Mouse (Mus musculus): ENCODE data around the gene Epb41l4b. TPM values are rescaled to one million over a fixed set of nuclear protein-coding genes. Genes with fewer than 3 reads are reported as not detected.

Epb41l4b gene
- polyA plus RNA-seq, 2 experiments = 5.3 to 12.2 TPM

- 17% methylated on average over 4 of the region's 4 CpGs for WGBS
Measured at GRCm38 (mm10) chr4:57134554-57134953, 8.7 kb downstream of the Epb41l4b start.

DNA sequence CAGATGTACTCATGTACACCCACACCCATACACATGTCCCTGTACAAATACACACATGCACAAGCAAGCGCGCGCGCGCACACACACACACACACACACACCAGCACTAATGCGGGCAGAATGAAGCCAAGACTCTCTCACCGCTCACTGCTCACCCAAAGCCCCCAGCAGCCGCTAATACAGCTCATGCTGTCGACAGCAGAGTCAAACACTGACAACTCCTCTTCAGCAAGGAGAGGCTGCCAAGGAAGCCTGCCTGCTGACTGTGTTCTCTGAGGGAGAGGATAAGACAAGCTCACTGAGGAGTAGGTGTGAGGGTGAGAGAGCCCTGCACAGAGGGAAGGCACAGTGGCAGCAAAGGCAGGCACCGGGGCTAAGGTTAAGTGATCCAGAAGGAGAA, 11.4 kb downstream of the Epb41l4b start:
- Histone ChIP-seq H3K27me3 (ENCODE audit: control insufficient read depth, insufficient read depth, low read length) (no peaks in the 10 kb centered on the region), H3K4me3 (replicated peaks; ENCODE audit: low read length) (no peak overlapping the region), H3K4me1 (ENCODE audit: control insufficient read depth, insufficient read depth, low read length) (no peaks in the 10 kb centered on the region), H3K4me2 (replicated peaks; ENCODE audit: low read depth, low read length, severe bottlenecking) (no peak overlapping the region), H3K36me3 (ENCODE audit: control insufficient read depth, insufficient read depth, low read length) (no peaks in the 10 kb centered on the region), H3K9me3 (ENCODE audit: control insufficient read depth, low read length) (no peaks in the 10 kb centered on the region), H3K9ac (ENCODE audit: low read depth, low read length, severe bottlenecking) (no peak overlapping the region), H3K27ac (replicated peaks; ENCODE audit: low read depth, low read length) (no peak overlapping the region)
- ATAC-seq (ENCODE audit: low FRiP score, low read depth) (no peak), DNase-seq (ENCODE audit: low spot score) (no peak)
- WGBS = 88% methylated on average over 10 of the region's 10 CpGs
- no peak for TF ChIP-seq POLR2A (IDR thresholded peaks at IDR 0.05; ENCODE audit: borderline replicate concordance, extremely low read depth, insufficient read depth, insufficient read length)

More at GRCm38 (mm10) chr4:57134554-57134953, 8.7 kb downstream of the Epb41l4b start:
- DNase-seq (ENCODE audit: low spot score) = no peak
- no peak for ATAC-seq (ENCODE audit: low FRiP score, low read depth)
- H3K36me3 ChIP-seq (ENCODE audit: control insufficient read depth, insufficient read depth, low read length) = no peaks in the 10 kb centered on the region
- H3K9me3 ChIP-seq (ENCODE audit: control insufficient read depth, low read length) = no peaks in the 10 kb centered on the region
- H3K4me2 ChIP-seq (replicated peaks; ENCODE audit: low read depth, low read length, severe bottlenecking) = no peak overlapping the region
- peaks cover 4% of the 10 kb centered on the region for H3K4me1 ChIP-seq (ENCODE audit: control insufficient read depth, insufficient read depth, low read length)
- no peak for TF ChIP-seq POLR2A (IDR thresholded peaks at IDR 0.05; ENCODE audit: borderline replicate concordance, extremely low read depth, insufficient read depth, insufficient read length)
- H3K27me3 ChIP-seq (ENCODE audit: control insufficient read depth, insufficient read depth, low read length) = no peaks in the 10 kb centered on the region
- no peak overlapping the region for H3K9ac ChIP-seq (ENCODE audit: low read depth, low read length, severe bottlenecking)
- H3K27ac ChIP-seq (replicated peaks; ENCODE audit: low read depth, low read length) = no peak overlapping the region
- H3K4me3 ChIP-seq (replicated peaks; ENCODE audit: low read length) = no peak overlapping the region

- no peak for TF ChIP-seq POLR2A (IDR thresholded peaks at IDR 0.05; ENCODE audit: borderline replicate concordance, extremely low read depth, insufficient read depth, insufficient read length)
- H3K4me3 ChIP-seq (replicated peaks; ENCODE audit: low read length) = no peak overlapping the region
- H3K4me1 ChIP-seq (ENCODE audit: control insufficient read depth, insufficient read depth, low read length) = no peaks in the 10 kb centered on the region
- no peak overlapping the region for H3K27ac ChIP-seq (replicated peaks; ENCODE audit: low read depth, low read length)
- whole genome bisulfite sequencing = 60% methylated on average over 11 of the region's 11 CpGs
- H3K27me3 ChIP-seq (ENCODE audit: control insufficient read depth, insufficient read depth, low read length) = no peaks in the 10 kb centered on the region
- ATAC-seq (ENCODE audit: low FRiP score, low read depth) = no peak
- H3K36me3 ChIP-seq (ENCODE audit: control insufficient read depth, insufficient read depth, low read length) = no peaks in the 10 kb centered on the region
- no peaks in the 10 kb centered on the region for H3K9me3 ChIP-seq (ENCODE audit: control insufficient read depth, low read length)
- no peak overlapping the region for H3K9ac ChIP-seq (ENCODE audit: low read depth, low read length, severe bottlenecking)
- no peak overlapping the region for H3K4me2 ChIP-seq (replicated peaks; ENCODE audit: low read depth, low read length, severe bottlenecking)
- DNase-seq (ENCODE audit: low spot score) = no peak
Measured at GRCm38 (mm10) chr4:57129718-57130515, 13.3 kb downstream of the Epb41l4b start.

DNA sequence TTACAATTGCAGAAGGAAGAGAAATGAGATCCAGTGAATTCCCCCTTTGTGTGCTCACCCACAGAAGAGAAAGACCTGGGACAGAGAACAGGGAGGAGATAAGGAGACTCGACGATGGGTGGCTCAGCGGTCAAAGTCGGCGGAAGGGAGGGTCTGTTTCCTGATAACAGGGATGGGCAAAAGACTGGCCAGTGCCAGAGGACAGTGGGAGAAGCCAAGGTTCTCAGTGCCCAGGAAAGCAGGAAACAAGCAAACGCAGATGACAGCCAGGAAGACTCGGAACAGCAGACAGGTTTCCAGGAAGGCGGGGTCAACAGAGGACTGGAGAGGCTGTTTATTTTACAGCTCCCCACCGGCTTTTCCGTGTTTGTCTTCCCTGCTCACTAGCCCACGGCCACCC, 20.2 kb downstream of the Epb41l4b start:
- no peak for TF ChIP-seq POLR2A (IDR thresholded peaks at IDR 0.05; ENCODE audit: borderline replicate concordance, extremely low read depth, insufficient read depth, insufficient read length)
- H3K4me3 ChIP-seq (replicated peaks; ENCODE audit: low read length) = no peak overlapping the region
- peaks cover 6% of the 10 kb centered on the region; the same call in 1 of the 2 replicates for H3K4me1 ChIP-seq (ENCODE audit: control insufficient read depth, insufficient read depth, low read length)
- no peak overlapping the region for H3K9ac ChIP-seq (ENCODE audit: low read depth, low read length, severe bottlenecking)
- no peak overlapping the region for H3K27ac ChIP-seq (replicated peaks; ENCODE audit: low read depth, low read length)
- DNase-seq (ENCODE audit: low spot score) (no peak), ATAC-seq (ENCODE audit: low FRiP score, low read depth) (no peak)
- no peaks in the 10 kb centered on the region for H3K27me3 ChIP-seq (ENCODE audit: control insufficient read depth, insufficient read depth, low read length)
- no peaks in the 10 kb centered on the region for H3K9me3 ChIP-seq (ENCODE audit: control insufficient read depth, low read length)
- no peak overlapping the region for H3K4me2 ChIP-seq (replicated peaks; ENCODE audit: low read depth, low read length, severe bottlenecking)
- no peaks in the 10 kb centered on the region for H3K36me3 ChIP-seq (ENCODE audit: control insufficient read depth, insufficient read depth, low read length)
- WGBS = 53% methylated on average over 11 of the region's 11 CpGs

GRCm38 (mm10) chr4:57122166-57122565, 21.1 kb downstream of the Epb41l4b start:
- 54% methylated on average over 3 of the region's 3 CpGs for WGBS
- Histone ChIP-seq H3K4me1 (ENCODE audit: control insufficient read depth, insufficient read depth, low read length) (peaks cover 6% of the 10 kb centered on the region; the same call in 1 of the 2 replicates), H3K9me3 (ENCODE audit: control insufficient read depth, low read length) (no peaks in the 10 kb centered on the region)

More at GRCm38 (mm10) chr4:57122166-57122565, 21.1 kb downstream of the Epb41l4b start:
- H3K27ac ChIP-seq (replicated peaks; ENCODE audit: low read depth, low read length) = no peak overlapping the region
- no peaks in the 10 kb centered on the region for H3K36me3 ChIP-seq (ENCODE audit: control insufficient read depth, insufficient read depth, low read length)
- H3K9ac ChIP-seq (ENCODE audit: low read depth, low read length, severe bottlenecking) = no peak overlapping the region
- H3K4me3 ChIP-seq (replicated peaks; ENCODE audit: low read length) = no peak overlapping the region
- DNase-seq (ENCODE audit: low spot score) (no peak), ATAC-seq (ENCODE audit: low FRiP score, low read depth) (no peak)
- no peak overlapping the region for H3K4me2 ChIP-seq (replicated peaks; ENCODE audit: low read depth, low read length, severe bottlenecking)
- no peak for TF ChIP-seq POLR2A (IDR thresholded peaks at IDR 0.05; ENCODE audit: borderline replicate concordance, extremely low read depth, insufficient read depth, insufficient read length)
- H3K27me3 ChIP-seq (ENCODE audit: control insufficient read depth, insufficient read depth, low read length) = no peaks in the 10 kb centered on the region

All from limb, embryonic 14.5 days (tissue).